Mouse (Mus musculus): ENCODE measurements at regions not wholly inside any gene's neighbourhood (a gene's known extent, or its start where the extent isn't known, plus 50 kb on each side); places are given as distances from the start of the nearest gene placed in this dataset.
"Not testable (repeated sequence)": the region's sequence is repeated elsewhere in the genome, so short reads cannot be mapped to it uniquely, and the experiment has no call there.

DNA sequence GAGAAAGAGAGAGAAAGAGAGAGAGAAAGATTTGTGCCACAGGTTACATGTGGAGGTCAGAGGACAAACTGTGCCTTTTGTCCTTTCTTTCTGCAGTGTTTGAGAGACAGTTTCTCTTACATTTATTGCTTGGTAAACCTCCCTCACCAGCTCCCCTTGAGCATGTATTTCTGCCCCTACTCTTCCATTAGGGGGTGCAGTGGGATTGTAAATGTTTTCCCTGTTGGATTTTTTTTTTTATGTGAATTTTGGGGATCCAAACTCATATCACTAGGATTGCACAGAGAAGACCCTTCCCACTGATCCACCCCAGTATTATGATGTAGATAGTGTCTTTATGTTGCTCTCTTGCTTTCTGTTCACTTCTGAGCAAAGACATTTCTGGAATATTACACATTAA lies 219.4 kb upstream of the Gnai1 start:
- no peak overlapping the region for H3K4me3 ChIP-seq (ENCODE audit: low read depth, low read length)
- no peaks in the 10 kb centered on the region for H3K36me3 ChIP-seq (ENCODE audit: insufficient read depth)
- H3K9ac ChIP-seq, result no peak overlapping the region
- TF ChIP-seq CTCF (IDR thresholded peaks at IDR 0.05; ENCODE audit: low read depth), result peak; percentile 24; the same call in 1 of the 2 replicates
- H3K27ac ChIP-seq (ENCODE audit: low read depth, low read length), result no peak overlapping the region
- H3K4me2 ChIP-seq (ENCODE audit: low read depth), result no peak overlapping the region
- no peaks in the 10 kb centered on the region for H3K9me3 ChIP-seq (ENCODE audit: low read length)
- ATAC-seq (no peak), DNase-seq (peak; percentile 2)
- no peaks in the 10 kb centered on the region for H3K4me1 ChIP-seq (ENCODE audit: insufficient read depth)
- H3K27me3 ChIP-seq (ENCODE audit: insufficient read depth, low read length), result no peaks in the 10 kb centered on the region

DNA sequence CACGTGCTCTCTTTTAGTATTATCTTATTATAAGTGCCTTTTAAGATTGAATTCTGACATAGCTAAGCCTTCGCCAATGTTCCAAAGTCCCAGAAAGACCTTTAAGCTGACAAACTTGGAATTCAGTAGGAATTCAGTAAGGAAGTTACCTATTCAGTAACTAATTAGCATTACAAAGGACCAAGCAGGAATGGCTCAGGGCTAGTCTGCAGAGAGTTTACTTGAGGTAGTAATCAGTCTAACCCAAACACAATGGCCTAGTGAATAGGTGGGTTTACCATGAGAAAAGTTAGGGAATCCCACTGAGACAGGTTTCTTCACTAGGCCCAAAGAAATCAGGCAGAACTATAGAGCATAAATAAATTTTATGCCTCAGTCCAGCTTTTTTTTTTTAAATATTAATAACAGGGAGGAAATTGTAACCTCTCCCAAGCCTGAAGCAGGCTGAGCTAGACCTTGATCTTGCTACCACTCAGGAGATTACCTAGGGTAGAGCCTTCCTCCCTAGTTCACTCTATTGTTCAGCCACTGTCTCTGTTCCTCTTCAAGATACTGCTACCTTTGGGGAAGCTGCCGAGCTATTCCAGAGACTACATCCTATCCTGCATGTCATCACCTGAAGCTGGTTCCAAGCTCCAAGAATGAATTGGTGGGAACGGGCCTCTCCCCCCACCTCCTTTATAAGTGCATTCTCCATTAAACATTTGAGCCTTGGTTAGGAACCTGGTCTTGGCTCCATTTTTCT lies 205.2 kb upstream of the Gnai1 start:
- DNase-seq; ATAC-seq; H3K4me2 ChIP-seq (ENCODE audit: low read depth); H3K9me3 ChIP-seq (ENCODE audit: low read length); H3K27ac ChIP-seq (ENCODE audit: low read depth, low read length); H3K36me3 ChIP-seq (ENCODE audit: insufficient read depth); H3K4me3 ChIP-seq (ENCODE audit: low read depth, low read length); H3K4me1 ChIP-seq (ENCODE audit: insufficient read depth); H3K9ac ChIP-seq; H3K27me3 ChIP-seq (ENCODE audit: insufficient read depth, low read length): not testable (repeated sequence)
- WGBS, result 70% methylated on average over 4 of the region's 4 CpGs

- no peak for TF ChIP-seq CTCF (IDR thresholded peaks at IDR 0.05; ENCODE audit: low read depth)
- H3K4me2 ChIP-seq (ENCODE audit: low read depth), result no peak overlapping the region
- no peaks in the 10 kb centered on the region for H3K36me3 ChIP-seq (ENCODE audit: insufficient read depth)
- no peaks in the 10 kb centered on the region for H3K4me1 ChIP-seq (ENCODE audit: insufficient read depth)
- no peaks in the 10 kb centered on the region for H3K27me3 ChIP-seq (ENCODE audit: insufficient read depth, low read length)
- ATAC-seq, result no peak
- no peak for DNase-seq
- H3K4me3 ChIP-seq (ENCODE audit: low read depth, low read length), result no peak overlapping the region
- no peak overlapping the region for H3K9ac ChIP-seq
- H3K27ac ChIP-seq (ENCODE audit: low read depth, low read length), result no peak overlapping the region
- H3K9me3 ChIP-seq (ENCODE audit: low read length), result no peaks in the 10 kb centered on the region
Measured at GRCm38 (mm10) chr5:18564246-18564645, 204.1 kb upstream of the Gnai1 start.

GRCm38 (mm10) chr5:18563073-18563472 lies 202.9 kb upstream of the Gnai1 start:
- ATAC-seq (no peak), DNase-seq (no peak)
- TF ChIP-seq CTCF (IDR thresholded peaks at IDR 0.05; ENCODE audit: low read depth), result no peak
- no peaks in the 10 kb centered on the region for H3K9me3 ChIP-seq (ENCODE audit: low read length)
- H3K9ac ChIP-seq, result no peak overlapping the region
- no peak overlapping the region for H3K27ac ChIP-seq (ENCODE audit: low read depth, low read length)
- H3K36me3 ChIP-seq (ENCODE audit: insufficient read depth), result no peaks in the 10 kb centered on the region
- H3K27me3 ChIP-seq (ENCODE audit: insufficient read depth, low read length), result no peaks in the 10 kb centered on the region
- H3K4me3 ChIP-seq (ENCODE audit: low read depth, low read length), result no peak overlapping the region
- no peaks in the 10 kb centered on the region for H3K4me1 ChIP-seq (ENCODE audit: insufficient read depth)
- 91% methylated on average over 8 of the region's 8 CpGs for WGBS
- H3K4me2 ChIP-seq (ENCODE audit: low read depth), result no peak overlapping the region

- DNase-seq (no peak), ATAC-seq (no peak)
- H3K4me2 ChIP-seq (ENCODE audit: low read depth), result no peak overlapping the region
- no peaks in the 10 kb centered on the region for H3K27me3 ChIP-seq (ENCODE audit: insufficient read depth, low read length)
- no peaks in the 10 kb centered on the region for H3K9me3 ChIP-seq (ENCODE audit: low read length)
- H3K36me3 ChIP-seq (ENCODE audit: insufficient read depth), result no peaks in the 10 kb centered on the region
- no peak overlapping the region for H3K9ac ChIP-seq
- H3K4me3 ChIP-seq (ENCODE audit: low read depth, low read length), result no peak overlapping the region
- no peaks in the 10 kb centered on the region for H3K4me1 ChIP-seq (ENCODE audit: insufficient read depth)
- no peak overlapping the region for H3K27ac ChIP-seq (ENCODE audit: low read depth, low read length)
- TF ChIP-seq CTCF (IDR thresholded peaks at IDR 0.05; ENCODE audit: low read depth), result no peak
- 60% methylated on average over 2 of the region's 2 CpGs for WGBS
Measured at GRCm38 (mm10) chr5:18561911-18562310, 201.8 kb upstream of the Gnai1 start.

DNA sequence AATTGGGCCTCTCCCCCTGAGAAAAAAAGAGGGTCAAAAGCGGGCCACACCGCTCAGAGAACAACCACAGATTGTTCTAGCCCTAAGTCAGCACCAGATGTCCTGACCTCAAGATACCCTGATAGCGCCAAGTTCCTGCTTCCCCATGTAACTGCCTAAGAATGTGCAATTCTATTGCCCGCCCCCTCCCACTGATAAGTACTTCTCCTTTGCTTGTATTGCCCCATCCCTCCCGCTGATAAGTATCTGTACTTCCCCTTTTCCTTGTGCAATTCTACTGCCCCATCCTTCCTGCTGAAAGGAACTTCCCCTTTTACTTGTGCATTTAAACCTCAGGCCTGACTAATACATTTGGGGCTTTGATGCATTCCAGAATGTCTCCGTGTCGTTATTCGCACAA lies 194.2 kb upstream of the Gnai1 start:
- not testable (repeated sequence) for H3K4me2 ChIP-seq (ENCODE audit: low read depth); H3K27me3 ChIP-seq (ENCODE audit: insufficient read depth, low read length); H3K4me3 ChIP-seq (ENCODE audit: low read depth, low read length); H3K36me3 ChIP-seq (ENCODE audit: insufficient read depth); H3K4me1 ChIP-seq (ENCODE audit: insufficient read depth); H3K9me3 ChIP-seq (ENCODE audit: low read length); DNase-seq; H3K9ac ChIP-seq; H3K27ac ChIP-seq (ENCODE audit: low read depth, low read length); ATAC-seq
- whole genome bisulfite sequencing, result 94% methylated on average over 8 of the region's 8 CpGs
